Mouse (Mus musculus): Measurements from ENCODE around the gene Gga3.

Gene Gga3

GRCm38 (mm10) chr11:115612410-115613137 is 8.7 kb upstream of the Gga3 start, which contains the start of gene Mif4gd:
Gene Mif4gd (minus strand): TSS chr11:115612969.
- DNase-seq (ENCODE audit: low spot score in 2 of 2): peak; percentile 94 to 95

GRCm38 (mm10) chr11:115612059-115612409 is 8.2 kb upstream of the Gga3 start:
- DNase-seq (ENCODE audit: low spot score in 2 of 2): peak; percentile 33 to 38

- no peak for DNase-seq (ENCODE audit: low spot score in 2 of 2)
Observed at GRCm38 (mm10) chr11:115611173-115611572, 7.3 kb upstream of the Gga3 start.

DNA sequence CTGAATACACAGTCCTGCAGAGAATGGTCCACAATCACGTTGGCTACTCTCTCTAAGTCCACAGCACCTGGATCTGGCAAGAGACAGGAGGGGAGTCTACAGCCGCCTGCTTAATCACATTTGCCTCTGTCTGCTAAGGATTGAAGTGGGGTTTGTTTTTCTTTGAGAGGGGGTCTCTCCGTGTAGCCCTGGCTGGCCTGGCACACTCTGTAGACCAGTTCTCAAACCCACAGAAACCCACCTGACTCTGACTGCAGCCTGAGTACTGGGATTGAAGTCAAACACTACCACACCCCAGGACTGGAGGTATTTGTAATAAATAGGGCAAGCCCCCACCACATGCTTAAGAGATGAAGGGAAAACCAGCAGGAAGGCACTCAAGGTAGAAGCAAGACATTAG is 5.7 kb upstream of the Gga3 start:
- no peak for DNase-seq (ENCODE audit: low spot score in 2 of 2)

DNA sequence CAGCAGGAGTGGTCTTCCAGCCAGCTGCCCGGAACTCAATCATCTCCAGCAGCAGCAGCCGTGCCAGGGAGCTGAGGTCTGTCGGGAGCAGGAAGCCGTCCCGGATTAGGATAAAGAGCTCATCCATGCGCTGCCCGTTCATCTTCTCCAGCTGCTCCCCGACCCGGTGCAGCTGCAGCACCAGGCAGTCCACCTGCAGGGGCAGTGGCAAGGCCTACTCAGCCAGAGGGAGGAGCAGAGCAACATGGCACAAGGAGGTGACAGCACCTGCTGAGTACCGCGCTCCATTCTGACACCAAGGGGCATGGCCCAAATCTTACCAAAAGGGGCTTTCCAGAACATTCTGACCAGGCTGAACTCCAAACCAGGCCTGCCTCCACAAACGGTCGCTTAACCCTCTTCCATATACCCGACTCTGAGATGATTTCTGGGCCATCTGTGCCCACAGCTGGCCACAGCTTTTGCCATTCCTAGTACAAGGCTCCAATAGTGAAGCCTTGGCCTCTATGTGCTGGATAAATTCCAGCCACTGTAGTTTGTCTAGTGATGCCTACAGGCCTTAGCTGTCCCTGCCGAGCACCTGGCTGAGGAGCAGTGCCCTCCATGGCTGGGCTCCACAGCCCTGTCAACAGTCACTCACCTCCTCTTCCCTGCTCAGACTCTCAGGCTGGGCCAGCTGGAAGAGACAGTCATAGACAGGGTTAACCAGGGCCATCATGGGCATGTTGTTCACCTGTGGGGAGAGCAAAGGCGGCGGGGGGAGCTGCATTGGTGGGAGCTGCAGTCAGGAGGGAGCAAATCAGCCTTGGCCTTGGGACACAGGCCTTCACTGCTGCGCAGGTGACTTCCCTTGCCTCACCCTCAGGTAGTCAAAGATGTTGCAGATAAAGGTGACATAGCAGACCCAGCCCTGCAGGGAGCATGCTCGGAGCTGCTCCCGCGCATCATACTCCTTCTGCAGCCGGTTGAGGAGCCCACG is 4.9 kb upstream of the Gga3 start:
- DNase-seq (ENCODE audit: low spot score in 2 of 2): no peak

DNA sequence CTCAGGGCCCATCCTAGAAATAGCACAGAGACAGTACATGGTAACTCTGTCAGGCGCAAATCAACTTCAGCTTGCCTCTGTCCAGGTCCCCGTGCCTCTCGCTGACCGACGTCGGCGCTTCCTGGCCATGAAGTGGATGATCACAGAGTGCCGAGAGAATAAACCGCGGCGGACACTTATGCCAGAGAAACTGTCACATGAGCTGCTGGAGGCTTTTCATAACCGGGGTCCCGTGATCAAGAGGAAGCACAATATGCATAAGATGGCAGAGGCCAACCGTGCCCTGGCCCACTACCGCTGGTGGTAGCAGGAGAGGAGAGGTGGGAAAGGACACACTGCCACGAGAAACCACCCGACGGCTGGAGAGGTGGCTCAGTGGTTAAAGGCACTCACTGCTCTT is 2.9 kb upstream of the Gga3 start:
- DNase-seq (ENCODE audit: low spot score in 2 of 2): no peak

DNA sequence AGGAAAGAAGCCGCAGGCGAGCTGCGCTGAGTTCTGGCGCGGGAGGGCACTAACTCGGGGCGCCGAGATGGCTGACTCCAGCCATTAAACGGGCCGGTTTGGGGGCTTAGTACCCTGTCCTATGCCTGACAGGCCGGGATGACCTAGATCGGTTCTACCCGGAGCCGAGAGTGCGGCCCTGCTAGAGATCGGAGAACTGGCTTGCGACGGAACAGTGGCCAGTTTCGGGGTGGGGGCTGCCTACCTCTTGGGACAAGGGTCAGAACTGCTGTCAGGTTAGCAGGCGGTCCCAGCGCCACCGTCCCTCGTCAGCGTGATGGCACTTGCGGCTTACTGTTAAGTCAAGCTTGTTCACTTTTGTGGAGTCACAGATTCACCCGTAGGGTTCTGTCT is 449 bp upstream of the Gga3 start:
- DNase-seq (ENCODE audit: low spot score in 2 of 2): no peak

DNA sequence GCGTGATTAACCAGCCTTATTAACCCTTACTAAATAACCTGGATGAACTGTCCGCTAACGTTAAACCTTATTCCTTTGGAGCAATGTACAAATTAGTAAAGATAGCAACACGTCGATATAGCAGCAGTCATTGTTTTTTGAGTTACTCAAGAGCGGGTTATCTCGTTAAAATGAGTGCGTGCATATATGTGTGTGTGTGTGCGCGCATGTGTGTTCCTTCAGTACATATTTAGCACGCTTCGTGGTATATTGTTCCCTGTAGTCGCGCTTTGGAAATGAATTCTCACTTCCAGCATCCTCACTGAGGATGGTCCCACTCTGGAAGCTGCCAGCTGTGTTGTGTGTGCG is 749 bp downstream of the Gga3 start:
- DNase-seq (ENCODE audit: low spot score in 2 of 2): no peak

GRCm38 (mm10) chr11:115601174-115601573 is 2.7 kb downstream of the Gga3 start:
- DNase-seq (ENCODE audit: low spot score in 2 of 2): no peak

DNA sequence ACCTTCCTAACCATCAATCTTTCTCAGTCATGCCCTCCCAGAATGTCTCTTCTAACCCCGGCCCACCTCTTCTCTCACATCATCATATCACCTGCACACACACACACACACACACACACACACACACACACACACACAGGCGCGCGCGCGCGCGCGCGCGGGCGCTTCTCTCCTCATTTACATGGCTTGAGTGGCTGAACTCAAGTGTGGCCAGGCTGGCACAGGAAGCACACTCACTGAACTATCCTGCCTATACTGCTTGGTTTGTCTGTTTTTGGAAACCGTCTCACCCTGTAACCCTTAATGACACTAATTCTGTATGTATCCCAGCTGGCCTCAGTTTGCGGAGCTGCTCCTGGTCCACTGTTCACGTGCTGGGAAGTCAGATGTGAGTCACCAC is 3.1 kb downstream of the Gga3 start:
- no peak for DNase-seq (ENCODE audit: low spot score in 2 of 2)

GRCm38 (mm10) chr11:115599722-115600121 is 4.1 kb downstream of the Gga3 start:
- no peak for DNase-seq (ENCODE audit: low spot score in 2 of 2)

DNA sequence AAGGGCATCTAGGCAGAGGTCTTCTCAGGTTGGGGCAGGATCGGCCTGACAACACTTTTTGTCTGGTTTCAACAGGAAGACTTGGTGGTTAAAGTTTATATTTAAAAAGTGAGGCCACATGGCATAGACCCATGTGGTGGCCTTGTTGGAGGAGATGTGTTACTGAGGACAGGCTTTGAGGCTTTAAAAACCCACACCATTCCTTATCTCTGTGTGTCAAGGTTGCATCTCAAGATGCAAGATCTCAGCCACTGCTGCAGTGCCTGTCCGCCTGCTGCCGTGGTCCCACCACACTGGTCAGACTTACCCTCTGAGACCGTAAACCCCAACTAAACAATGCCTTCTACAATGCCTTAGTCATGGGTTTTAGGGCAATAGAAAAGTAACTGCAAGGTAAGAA is 5.5 kb downstream of the Gga3 start:
- DNase-seq (ENCODE audit: low spot score in 2 of 2): no peak

DNA sequence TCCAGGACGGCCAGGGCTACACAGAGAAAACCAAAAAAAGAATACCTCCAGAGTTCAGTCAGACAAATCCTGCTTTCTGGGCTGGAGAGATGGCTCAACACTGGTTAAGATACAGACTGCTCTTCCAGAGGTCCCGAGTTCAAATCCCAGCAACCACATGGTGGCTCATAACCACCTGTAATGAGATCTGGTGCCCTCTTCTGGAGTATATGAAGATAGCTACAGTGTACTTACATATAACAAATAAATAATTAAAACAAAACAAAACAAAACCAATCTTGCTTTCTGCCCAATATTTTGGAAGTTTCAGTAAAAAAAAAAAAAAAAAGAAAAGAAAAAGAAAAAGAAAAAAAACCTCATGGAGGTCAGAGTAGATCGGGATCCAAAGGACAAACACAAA is 8.6 kb downstream of the Gga3 start:
- DNase-seq (ENCODE audit: low spot score in 2 of 2): no peak

GRCm38 (mm10) chr11:115590526-115591075 is 13.2 kb downstream of the Gga3 start:
- no peak for DNase-seq (ENCODE audit: low spot score in 2 of 2)

DNA sequence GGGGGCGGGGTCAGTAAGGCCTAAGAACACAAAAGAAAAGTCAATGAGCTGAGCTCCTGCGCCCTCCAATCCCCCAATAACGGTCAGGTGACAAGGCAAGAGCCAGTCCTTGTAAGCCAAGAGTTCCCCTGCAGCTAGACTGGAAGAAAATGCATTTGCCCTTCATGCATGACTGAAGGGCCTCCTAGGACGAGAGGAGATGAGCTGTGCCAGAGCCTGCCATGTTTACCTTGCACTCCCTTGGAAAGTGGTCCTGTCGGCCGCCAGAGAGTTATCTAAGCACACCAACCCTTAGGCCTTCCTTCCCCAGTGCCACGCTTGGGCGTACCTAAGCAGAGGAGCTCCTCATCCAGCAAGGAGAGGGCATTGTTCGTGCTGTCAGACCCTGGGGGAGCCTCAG is 15.9 kb downstream of the Gga3 start:
- DNase-seq (ENCODE audit: low spot score in 2 of 2): no peak

DNA sequence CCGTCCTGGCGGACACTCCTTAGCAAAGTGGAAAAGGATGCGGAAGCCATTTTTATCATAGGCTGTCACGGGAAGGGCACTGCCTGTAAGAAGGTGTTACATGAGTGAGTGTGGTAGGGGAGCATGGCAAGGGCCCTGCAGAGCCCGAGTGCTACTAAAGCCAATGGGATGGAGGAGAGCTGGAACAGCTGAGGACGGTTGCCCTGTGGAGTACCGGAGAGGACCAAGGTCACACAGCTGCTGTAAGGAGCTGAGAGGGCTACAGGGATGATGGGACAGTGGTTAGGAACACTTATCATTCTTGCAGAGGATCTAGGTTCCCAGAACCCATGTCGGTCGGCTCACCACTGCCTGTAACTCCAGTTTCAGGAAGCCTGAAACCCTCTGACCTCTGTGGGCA is 17.4 kb downstream of the Gga3 start:
- no peak for DNase-seq (ENCODE audit: low spot score in 2 of 2)

GRCm38 (mm10) chr11:115585573-115586100 is 18.2 kb downstream of the Gga3 start:
- DNase-seq (ENCODE audit: low spot score in 2 of 2): no peak

- no peak for DNase-seq (ENCODE audit: low spot score in 2 of 2)
Observed at GRCm38 (mm10) chr11:115584376-115585073, 19.3 kb downstream of the Gga3 start.

DNA sequence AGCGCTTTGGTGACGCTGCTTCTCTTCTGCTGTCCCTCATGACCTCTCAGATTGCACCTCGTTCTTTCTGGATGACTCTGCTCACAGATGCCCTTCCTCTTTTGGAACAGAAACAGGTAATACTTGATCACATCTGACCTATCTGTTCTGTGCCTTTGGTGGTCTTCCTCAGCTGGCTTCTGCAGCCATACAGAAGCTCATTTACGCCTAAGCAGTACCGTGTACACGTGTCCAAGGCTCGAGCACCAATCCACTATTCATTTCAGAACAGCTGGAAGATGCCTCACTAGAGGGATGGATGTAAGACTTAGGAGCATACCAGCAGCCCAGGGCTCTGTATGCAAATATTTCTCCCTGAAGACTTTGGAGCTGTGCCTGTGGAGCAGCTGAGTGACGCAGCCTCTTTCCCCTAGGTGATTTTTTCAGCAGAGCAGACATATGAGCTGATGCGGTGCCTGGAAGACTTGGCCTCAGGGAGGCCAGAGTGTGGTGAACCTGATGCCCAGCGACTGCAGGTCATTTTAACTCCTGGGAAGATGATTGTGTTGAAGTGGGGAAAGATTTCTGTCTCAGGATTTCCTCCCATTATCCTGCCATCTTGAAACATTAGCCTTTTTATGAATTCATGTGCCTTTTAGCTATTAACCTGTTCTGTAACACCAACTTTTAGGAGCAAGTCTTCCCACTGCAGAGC is 20.8 kb downstream of the Gga3 start:
- DNase-seq (ENCODE audit: low spot score in 2 of 2): no peak

DNA sequence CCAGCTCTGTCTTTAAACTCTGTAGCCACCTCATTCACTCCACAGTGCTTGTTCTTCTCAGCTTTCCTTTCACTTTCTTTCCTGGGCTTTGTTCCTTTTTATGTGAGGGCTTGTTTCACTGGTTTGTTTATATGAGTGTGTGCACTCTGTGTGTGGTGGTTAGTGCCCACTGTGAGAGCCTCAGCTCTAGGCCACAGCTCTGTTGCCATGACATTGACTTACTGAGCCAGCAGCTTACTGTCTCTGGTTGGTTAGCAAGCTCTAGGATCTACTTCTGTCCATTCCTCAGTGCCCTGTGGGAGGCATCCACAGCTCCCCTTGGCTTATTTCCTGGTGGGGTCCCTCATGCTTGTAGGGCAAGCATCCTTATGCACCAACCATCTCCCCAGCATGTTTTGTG is 24.8 kb downstream of the Gga3 start:
- DNase-seq (ENCODE audit: low spot score in 2 of 2): no peak

GRCm38 (mm10) chr11:115564961-115565360 is 38.9 kb downstream of the Gga3 start:
- no peak for DNase-seq (ENCODE audit: low spot score in 2 of 2)

Data from thymus, postnatal 10 days (tissue).